Mouse (Mus musculus): ENCODE measurements at regions not wholly inside any gene's neighbourhood (a gene's known extent, or its start where the extent isn't known, plus 50 kb on each side); places are given as distances from the start of the nearest gene placed in this dataset.

- TF ChIP-seq CTCF (IDR thresholded peaks at IDR 0.05; ENCODE audit: borderline replicate concordance, insufficient read depth, low read length) (no peak), POLR2A (IDR thresholded peaks at IDR 0.05; ENCODE audit: low read depth, low read length) (no peak)
Observed at GRCm38 (mm10) chr10:98665936-98666505, 248.2 kb upstream of the Atp2b1 start.

Measured in embryonic fibroblast, embryonic 13.5 days (primary cell).